Mouse (Mus musculus) limb, embryonic 12.5 days (tissue): ENCODE measurements around the gene Rnd1. TPM values are rescaled to one million over a fixed set of nuclear protein-coding genes. Genes with fewer than 3 reads are reported as not detected.

Experiments
- ATAC-seq: fragments of 200-750 bp; cut with Nextera tagmentation; 2 replicates; pipeline ENCODE4 v1.8.0; 2017; ENCODE audit warnings: low read depth, moderate TSS enrichment; ENCODE audit not compliant: insufficient number of reproducible peaks, insufficient read depth, low FRiP score, low TSS enrichment
- H3K27ac ChIP-seq: fragments of 300-500 bp; sonication (generic); 2 replicates; pipeline ENCODE4 v1.5.1; 2016; ENCODE audit warnings: mild to moderate bottlenecking, moderate library complexity
- H3K27me3 ChIP-seq: fragments of 300-500 bp; sonication (generic); 2 replicates; pipeline ENCODE4 v1.6.1; 2016; ENCODE audit warnings: mild to moderate bottlenecking, moderate library complexity
- H3K36me3 ChIP-seq: fragments of 300-500 bp; sonication (generic); 2 replicates; pipeline ENCODE4 v1.6.1; 2016; ENCODE audit warnings: mild to moderate bottlenecking, moderate library complexity
- H3K4me1 ChIP-seq: fragments of 300-500 bp; sonication (generic); replicated peaks from 2 replicates; pipeline ENCODE4 v1.6.1; 2016
- H3K4me2 ChIP-seq: fragments of 300-500 bp; sonication (generic); 2 replicates; pipeline ENCODE4 v1.6.1; 2016; ENCODE audit warnings: mild to moderate bottlenecking, moderate library complexity
- H3K4me3 ChIP-seq: fragments of 300-500 bp; sonication (generic); replicated peaks from 2 replicates; pipeline ENCODE4 v1.5.1; 2016; ENCODE audit warnings: mild to moderate bottlenecking
- H3K9ac ChIP-seq: fragments of 300-500 bp; sonication (generic); replicated peaks from 2 replicates; pipeline ENCODE4 v1.6.1; 2016; ENCODE audit warnings: mild to moderate bottlenecking, moderate library complexity
- H3K9me3 ChIP-seq: fragments of 300-500 bp; sonication (generic); 2 replicates; pipeline ENCODE4 v1.6.1; 2016; ENCODE audit warnings: mild to moderate bottlenecking, moderate library complexity
- WGBS: fragments of 180-500 bp; shearing (Covaris S2); methylation state at CpG from one replicate; pipeline ENCODE4 v1.1.7; 2016; 5-methylcytosine and 5-hydroxymethylcytosine counted together
- polyA plus RNA-seq: library from polyadenylated mRNA; unstranded; fragments of >200 nt; fragmentation: Nextera tagmentation; extraction: Ambion mirVana; gene quantifications from 2 replicates; pipeline ENCODE4 v1.2.1, GENCODE M21; 2016

Gene Rnd1
- polyA plus RNA-seq, 1 experiment from 2014 or later, result 0.24 TPM

DNA sequence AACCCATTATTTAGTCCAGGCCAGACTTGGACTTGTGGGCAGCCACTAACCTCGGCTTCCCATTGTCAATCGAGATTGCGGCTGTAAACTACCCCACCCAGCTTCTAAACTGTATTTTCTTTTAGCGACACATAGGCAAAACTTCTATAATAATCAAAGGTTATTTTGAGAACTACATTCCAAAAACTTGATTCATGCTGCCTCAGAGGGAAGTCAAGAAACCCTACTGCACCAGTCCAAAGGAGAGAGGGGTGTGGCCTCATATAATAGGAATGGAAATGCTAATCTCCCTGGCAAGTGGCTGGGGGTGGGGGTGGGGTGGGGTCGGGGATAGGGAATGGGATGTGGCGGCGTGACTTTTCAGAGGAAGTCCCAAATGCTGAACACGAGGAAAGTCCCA lies 51.2 kb downstream of the Rnd1 start:
- Histone ChIP-seq H3K4me2 (no peak overlapping the region), H3K4me1 (peaks cover 33% of the 10 kb centered on the region), H3K36me3 (no peaks in the 10 kb centered on the region), H3K27ac (no peak overlapping the region), H3K27me3 (peaks cover 42% of the 10 kb centered on the region), H3K9me3 (no peaks in the 10 kb centered on the region), H3K4me3 (no peak overlapping the region), H3K9ac (no peak overlapping the region)
- ATAC-seq, result no peak
- 36% methylated on average over 8 of the region's 8 CpGs for WGBS

DNA sequence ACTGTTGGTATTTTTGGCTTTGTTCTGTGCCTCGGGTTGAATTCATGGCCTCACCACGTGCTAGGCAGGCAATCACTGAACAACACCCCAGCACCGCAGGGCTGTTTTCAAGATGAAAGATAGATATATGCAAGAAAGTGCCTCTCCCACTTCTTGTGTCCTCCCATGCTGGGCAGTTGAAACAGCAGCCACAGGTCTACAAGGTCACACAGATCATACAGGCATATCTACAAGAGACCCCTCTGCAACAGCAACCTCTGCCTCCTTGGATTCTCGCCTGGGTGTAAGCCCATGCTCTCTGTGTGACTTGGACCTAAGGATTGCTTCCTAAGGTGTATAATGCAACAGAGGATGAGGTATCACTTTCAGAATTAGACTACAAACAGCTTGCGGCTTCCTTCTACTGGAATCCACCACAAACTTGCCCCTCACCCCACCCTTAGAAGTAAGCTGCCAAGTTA lies 53.9 kb downstream of the Rnd1 start:
- no peak for ATAC-seq
- 59% methylated on average over 5 of the region's 5 CpGs for WGBS
- H3K4me1 ChIP-seq, result peaks cover 12% of the 10 kb centered on the region
- H3K4me3 ChIP-seq, result no peak overlapping the region
- no peaks in the 10 kb centered on the region; the same call in 1 of the 2 replicates for H3K9me3 ChIP-seq
- H3K4me2 ChIP-seq, result no peak overlapping the region
- H3K36me3 ChIP-seq, result no peaks in the 10 kb centered on the region
- H3K27ac ChIP-seq, result no peak overlapping the region
- H3K27me3 ChIP-seq, result peaks cover 21% of the 10 kb centered on the region
- H3K9ac ChIP-seq, result no peak overlapping the region

DNA sequence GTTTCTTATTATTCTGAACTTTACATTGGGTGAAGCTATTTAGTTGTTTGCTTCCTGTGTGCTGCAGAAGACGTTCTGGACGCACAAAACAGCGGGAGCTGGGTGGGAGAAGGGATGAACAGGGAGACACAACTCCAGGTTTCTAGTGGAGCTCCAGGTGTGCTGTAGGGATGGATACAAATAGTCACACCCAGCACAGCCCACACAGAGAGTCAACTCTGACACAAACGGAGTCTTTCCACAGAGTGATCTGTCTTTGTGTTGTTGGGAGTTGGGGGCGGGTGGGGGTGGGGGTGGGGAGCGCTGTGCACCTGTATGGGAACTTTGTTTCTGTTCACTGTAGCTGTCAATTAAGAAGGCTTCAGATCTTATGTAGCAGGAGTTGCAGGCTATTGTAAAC lies 54.5 kb downstream of the Rnd1 start:
- WGBS, result 24% methylated on average over 6 of the region's 6 CpGs

DNA sequence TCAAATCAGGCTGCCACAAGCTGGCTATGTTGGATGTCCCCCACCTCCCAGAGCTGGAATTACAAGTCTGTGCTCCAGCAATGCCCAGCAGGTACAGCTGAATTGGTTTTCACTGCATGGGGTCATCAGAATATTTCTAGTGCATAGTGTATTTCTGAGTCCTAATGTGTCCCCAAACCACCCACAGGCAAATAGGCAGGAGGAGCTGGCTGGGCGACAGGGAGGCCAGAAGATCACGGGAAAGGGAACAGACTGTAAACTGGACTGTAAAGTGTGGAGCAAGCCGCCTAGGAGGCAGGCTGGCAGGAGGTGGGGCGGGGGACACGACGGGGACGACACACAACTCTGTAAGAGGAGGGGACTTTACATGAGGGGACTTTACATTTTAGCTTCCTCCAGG lies 55.1 kb downstream of the Rnd1 start:
- H3K27me3 ChIP-seq, result peaks cover 17% of the 10 kb centered on the region
- H3K4me2 ChIP-seq, result no peak overlapping the region
- no peaks in the 10 kb centered on the region; the same call in 1 of the 2 replicates for H3K9me3 ChIP-seq
- no peaks in the 10 kb centered on the region for H3K36me3 ChIP-seq
- WGBS, result 5% methylated on average over 7 of the region's 7 CpGs
- no peak for ATAC-seq
- no peak overlapping the region for H3K27ac ChIP-seq
- H3K4me3 ChIP-seq, result no peak overlapping the region
- no peak overlapping the region for H3K9ac ChIP-seq
- peaks cover 8% of the 10 kb centered on the region for H3K4me1 ChIP-seq

More for the DNA sequence above, 54.5 kb downstream of the Rnd1 start:
- Histone ChIP-seq H3K4me2 (no peak overlapping the region), H3K9ac (no peak overlapping the region), H3K9me3 (no peaks in the 10 kb centered on the region; the same call in 1 of the 2 replicates), H3K4me3 (no peak overlapping the region), H3K27me3 (peaks cover 17% of the 10 kb centered on the region), H3K36me3 (no peaks in the 10 kb centered on the region), H3K4me1 (peaks cover 8% of the 10 kb centered on the region), H3K27ac (no peak overlapping the region)
- ATAC-seq, result no peak

DNA sequence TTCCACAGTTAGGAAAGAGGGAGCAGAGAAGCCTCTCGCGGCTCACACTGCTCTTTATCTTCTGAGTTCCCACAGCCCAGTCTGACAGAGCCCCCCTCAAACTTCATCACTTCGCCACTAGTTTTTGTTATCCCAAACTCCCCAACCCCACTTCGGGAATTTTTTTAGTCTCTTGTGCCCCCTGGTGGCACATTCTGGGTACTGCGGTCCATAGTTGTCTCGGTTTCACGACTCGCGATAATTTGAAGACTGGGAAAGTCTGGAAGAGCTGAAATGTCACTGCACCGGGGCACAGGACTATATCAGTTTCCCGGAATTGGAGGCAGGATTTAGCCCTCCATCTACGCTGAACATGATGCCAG lies 60.1 kb downstream of the Rnd1 start:
- Histone ChIP-seq H3K9me3 (no peaks in the 10 kb centered on the region; the same call in 1 of the 2 replicates), H3K4me2 (peak overlapping the region; percentile 47), H3K4me3 (no peak overlapping the region), H3K4me1 (peaks cover 29% of the 10 kb centered on the region), H3K27ac (no peak overlapping the region), H3K27me3 (peaks cover 3% of the 10 kb centered on the region; the same call in 1 of the 2 replicates), H3K9ac (no peak overlapping the region), H3K36me3 (no peaks in the 10 kb centered on the region)
- no peak for ATAC-seq
- under 1% methylated on average over 12 of the region's 12 CpGs for WGBS

DNA sequence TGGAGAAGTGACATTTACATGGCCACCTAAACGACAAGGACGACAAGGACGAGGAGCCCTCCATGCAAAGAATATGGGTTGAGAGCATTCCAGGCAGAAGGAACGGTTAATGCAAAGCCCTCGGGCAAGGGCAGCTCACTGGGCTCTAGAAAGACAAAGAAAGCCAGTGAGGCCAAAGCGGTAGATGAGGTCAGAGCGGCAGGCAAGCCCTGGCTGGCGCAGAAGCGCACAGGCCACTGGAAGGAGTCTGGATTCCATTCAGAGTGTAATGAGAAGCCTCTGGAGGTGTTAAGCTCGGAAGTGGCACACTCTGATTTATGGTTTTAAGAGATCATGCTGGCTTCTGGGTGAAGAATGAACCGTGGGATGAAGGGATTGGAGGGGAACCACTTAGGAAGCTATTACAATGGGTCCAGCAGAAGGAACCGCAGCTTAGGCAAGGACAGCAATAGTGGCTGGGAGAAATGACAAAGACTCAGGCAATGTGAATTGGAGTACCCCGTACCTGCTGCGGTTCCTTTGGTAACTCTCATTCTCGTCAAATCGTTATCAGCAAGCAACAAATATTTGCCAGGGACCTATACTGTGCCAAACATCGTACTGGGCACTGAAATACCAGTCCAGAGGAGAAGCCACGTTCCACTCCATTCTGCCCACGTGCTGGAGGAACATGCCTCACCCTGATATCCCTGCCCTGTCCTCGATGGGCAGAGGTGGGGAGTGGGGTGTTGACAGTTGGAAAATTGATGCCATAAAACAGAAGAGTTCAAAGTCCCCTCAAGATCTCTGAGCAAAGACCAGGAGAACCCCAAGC lies 60.7 kb downstream of the Rnd1 start:
- no peak overlapping the region for H3K27ac ChIP-seq
- H3K27me3 ChIP-seq, result peaks cover 3% of the 10 kb centered on the region; the same call in 1 of the 2 replicates
- H3K36me3 ChIP-seq, result no peaks in the 10 kb centered on the region
- ATAC-seq, result no peak
- H3K4me3 ChIP-seq, result no peak overlapping the region; the same call in 1 of the 2 replicates
- H3K4me1 ChIP-seq, result peaks cover 27% of the 10 kb centered on the region
- no peak overlapping the region for H3K9ac ChIP-seq
- WGBS, result 20% methylated on average over 20 of the region's 20 CpGs
- no peaks in the 10 kb centered on the region; the same call in 1 of the 2 replicates for H3K9me3 ChIP-seq
- H3K4me2 ChIP-seq, result peak overlapping the region; percentile 47

DNA sequence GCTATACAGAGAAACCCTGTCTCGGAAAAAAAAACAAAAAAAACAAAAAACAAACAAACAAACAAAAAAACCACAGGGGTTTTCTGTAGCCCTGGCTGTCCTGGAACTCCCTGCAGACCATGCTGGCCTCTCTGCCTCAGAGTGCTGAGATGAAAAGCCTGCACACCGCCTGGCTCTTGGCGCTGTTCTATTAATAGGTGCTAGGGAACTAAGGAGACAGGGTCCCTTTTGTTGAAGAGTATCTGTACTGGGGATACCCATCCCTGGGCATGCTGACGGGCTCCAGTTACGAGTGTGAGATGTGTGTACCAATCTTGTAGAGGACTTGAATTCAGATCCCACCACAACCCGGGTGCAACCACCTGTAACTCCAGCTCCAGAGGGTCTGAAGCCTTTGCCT lies 61.5 kb downstream of the Rnd1 start:
- no peak overlapping the region for H3K4me2 ChIP-seq
- no peak for ATAC-seq
- H3K4me3 ChIP-seq, result no peak overlapping the region
- no peaks in the 10 kb centered on the region for H3K36me3 ChIP-seq
- H3K27me3 ChIP-seq, result peaks cover 3% of the 10 kb centered on the region; the same call in 1 of the 2 replicates
- H3K4me1 ChIP-seq, result peaks cover 27% of the 10 kb centered on the region
- no peak overlapping the region for H3K9ac ChIP-seq
- no peak overlapping the region for H3K27ac ChIP-seq
- WGBS, result 73% methylated on average over 6 of the region's 6 CpGs
- H3K9me3 ChIP-seq, result no peaks in the 10 kb centered on the region; the same call in 1 of the 2 replicates

DNA sequence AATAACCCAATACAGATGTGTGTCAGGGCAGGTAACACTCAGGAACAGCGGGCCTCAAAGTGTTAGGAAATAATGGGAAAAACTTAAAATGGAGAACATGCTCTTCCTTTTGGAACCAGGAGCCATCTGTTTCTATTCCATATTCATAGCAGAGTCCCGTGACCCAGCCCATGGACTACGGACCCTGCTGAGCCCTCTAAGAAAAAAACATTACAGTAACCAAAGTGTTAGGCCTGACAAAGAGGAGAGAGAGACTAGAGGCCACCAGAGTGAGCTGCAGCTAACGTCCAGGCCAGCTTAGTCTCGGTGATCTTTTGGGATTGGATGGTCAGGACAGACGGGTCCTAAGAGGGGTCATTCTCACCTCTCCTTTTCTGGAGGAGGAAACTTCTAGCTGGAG lies 62.3 kb downstream of the Rnd1 start:
- no peaks in the 10 kb centered on the region for H3K36me3 ChIP-seq
- H3K27ac ChIP-seq, result peak overlapping the region; percentile 80
- peaks cover 3% of the 10 kb centered on the region; the same call in 1 of the 2 replicates for H3K27me3 ChIP-seq
- no peak for ATAC-seq
- peaks cover 30% of the 10 kb centered on the region for H3K4me1 ChIP-seq
- H3K4me2 ChIP-seq, result no peak overlapping the region
- H3K4me3 ChIP-seq, result no peak overlapping the region
- WGBS, result 27% methylated on average over 6 of the region's 6 CpGs
- H3K9ac ChIP-seq, result no peak overlapping the region
- no peaks in the 10 kb centered on the region; the same call in 1 of the 2 replicates for H3K9me3 ChIP-seq

DNA sequence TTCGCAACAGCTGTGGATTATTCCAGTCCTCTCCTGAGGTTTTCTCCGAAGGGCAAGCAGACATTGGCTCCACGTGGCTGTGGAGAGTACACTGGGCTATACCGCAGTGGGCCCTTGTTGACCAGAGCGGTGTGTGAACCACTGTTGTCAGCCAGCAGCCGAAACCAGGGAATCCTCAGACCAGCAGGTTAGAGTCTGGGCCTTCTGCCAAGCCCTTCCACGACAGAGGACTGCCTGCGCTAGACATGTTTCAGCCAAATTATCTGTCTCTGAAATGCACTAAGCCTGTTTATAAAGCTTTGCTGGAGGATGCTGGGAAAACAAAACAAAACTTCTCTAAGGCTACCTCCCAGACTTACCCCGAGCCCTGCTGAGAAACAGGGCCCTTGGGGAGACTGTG lies 62.7 kb downstream of the Rnd1 start:
- no peak for ATAC-seq
- H3K9ac ChIP-seq, result no peak overlapping the region
- WGBS, result 45% methylated on average over 9 of the region's 9 CpGs
- H3K27me3 ChIP-seq, result 0 out of 2 replicates have a peak, but pooled peaks cover 3% of the 10 kb centered on the region
- H3K4me3 ChIP-seq, result no peak overlapping the region
- no peaks in the 10 kb centered on the region for H3K36me3 ChIP-seq
- no peak overlapping the region; the same call in 1 of the 2 replicates for H3K4me2 ChIP-seq
- no peaks in the 10 kb centered on the region; the same call in 1 of the 2 replicates for H3K9me3 ChIP-seq
- H3K27ac ChIP-seq, result peak overlapping the region; percentile 80
- peaks cover 30% of the 10 kb centered on the region for H3K4me1 ChIP-seq
